Mouse (Mus musculus) C2C12 (cell line): Measurements from ENCODE around the gene Nuak1.

ENCODE experiments used
- CTCF ChIP-seq: IDR thresholded peaks from one replicate; pipeline ENCODE4 v1.5.1; 2011; ENCODE audit not compliant: control insufficient read depth, insufficient read depth, insufficient read length
- MAX ChIP-seq: IDR thresholded peaks from one replicate; pipeline ENCODE4 v1.6.1; 2011; ENCODE audit warnings: mild to moderate bottlenecking, control low read depth

GRCm38 (mm10) chr10:84438466-84439227 lies 1.8 kb downstream of the Nuak1 start:
- TF ChIP-seq CTCF (no peak), MAX (no peak)
